Mouse (Mus musculus): ENCODE data around the gene Cklf.
"Not testable (repeated sequence)": the region's sequence is repeated elsewhere in the genome, so short reads cannot be mapped to it uniquely, and the experiment has no call there.

Gene Cklf

DNA sequence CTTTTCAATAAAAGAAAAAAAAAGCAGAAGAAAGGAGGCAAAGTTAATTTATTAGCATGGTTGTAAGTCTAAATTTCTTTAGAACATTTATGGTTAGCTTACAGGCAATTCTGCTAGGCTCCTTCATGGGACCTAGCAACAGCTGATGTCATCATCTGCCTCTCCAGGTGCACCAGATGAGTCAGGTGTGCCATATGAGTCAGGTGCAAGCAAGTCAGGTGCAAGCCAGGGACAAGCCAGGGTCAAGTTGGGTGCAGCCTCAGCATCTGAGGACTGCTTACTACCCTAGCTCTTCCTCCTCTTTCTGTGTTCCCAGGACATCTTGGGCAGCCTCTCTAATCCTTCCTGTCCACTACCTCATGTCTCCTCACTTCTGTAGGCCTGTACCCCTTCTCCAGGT lies 17.7 kb downstream of the Cklf start:
- DNase-seq: no peak

DNA sequence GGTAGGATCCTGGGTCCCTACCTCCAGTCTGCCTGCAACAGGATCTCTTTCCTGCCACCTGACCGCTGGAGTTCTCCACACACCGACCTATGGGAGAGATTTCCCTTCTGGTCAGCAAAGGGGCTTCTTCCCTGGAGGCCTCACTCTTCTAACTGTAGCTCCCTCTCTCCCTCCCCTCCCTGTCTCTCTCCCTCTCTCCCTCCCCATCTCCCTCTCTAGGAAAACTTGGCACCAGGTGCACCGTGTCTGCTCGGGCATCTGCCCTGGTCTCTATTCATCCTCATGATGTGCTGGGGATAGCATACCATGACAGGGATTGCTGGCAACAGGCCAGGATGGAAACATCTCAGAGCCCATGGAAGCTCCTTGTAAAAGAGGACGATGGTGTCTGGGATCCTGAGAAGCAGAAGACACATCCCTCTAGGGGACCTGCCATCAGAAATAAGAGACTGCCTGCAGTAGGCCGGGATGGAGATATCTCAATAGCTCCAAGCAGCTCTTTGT lies 18.3 kb downstream of the Cklf start:
- DNase-seq: no peak

DNA sequence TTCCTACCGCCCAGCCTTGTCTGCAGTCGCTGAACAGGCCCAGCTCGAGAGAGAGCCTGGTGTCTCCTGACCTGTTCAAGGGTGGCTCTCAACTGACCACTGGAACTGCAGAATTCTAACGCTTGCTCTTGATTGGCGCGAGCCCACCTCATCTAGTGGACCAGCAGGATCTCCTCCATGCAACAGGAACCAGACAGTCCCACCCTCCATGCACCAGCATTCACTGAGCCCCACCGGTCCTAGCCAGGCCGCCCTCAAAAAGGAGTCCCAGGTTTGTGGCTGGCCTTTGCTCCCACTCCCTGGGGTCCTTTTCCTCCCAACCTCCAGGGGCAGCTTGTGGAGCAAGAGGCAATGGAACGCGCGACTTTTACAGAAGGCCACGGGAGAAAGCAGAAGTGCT lies 42.4 kb downstream of the Cklf start, which contains the start of gene Cmtm2a:
Gene Cmtm2a, minus strand, starts transcription at position 101 of the 400 bp plus-strand sequence.
- DNase-seq: not testable (repeated sequence)

DNA sequence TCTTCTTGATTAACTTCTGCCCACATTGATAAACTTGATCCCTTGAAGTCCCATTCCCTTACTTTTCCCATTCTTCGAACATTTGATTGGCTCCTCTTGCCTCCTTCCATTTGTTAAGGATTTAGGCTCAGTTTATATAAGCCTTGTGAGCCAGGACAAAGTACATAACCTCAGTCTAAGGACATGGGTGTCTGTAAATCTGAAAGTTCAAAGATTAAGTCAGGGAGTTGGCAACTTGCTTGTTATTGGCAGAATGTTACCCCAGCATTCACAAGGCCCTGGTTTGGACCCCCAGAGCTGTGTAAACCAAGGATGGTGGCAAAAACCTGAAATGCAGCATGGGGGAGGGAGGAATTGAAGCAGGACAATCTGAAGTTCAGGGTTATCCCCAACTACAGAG lies 43.7 kb downstream of the Cklf start:
- DNase-seq: no peak

DNA sequence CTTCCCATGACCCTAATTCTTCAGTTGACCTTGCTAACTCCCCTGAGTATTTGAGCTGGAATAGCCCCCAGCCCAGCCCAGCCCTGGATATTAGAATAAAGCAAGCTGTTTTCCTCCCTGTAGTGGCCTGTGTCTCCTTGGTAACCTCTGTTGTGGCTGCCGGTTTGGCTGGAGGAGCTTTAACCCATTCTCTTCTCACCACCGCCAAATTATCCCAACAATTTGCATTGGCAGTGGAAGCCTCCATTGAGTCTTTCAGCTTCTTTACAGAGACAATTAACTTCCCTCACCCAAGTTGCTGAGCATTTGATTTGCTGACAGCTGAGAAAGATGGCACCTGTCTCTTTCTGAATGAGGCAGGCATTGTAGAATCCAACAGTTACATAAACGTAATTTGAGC lies 50.9 kb downstream of the Cklf start:
- DNase-seq: not testable (repeated sequence)

DNA sequence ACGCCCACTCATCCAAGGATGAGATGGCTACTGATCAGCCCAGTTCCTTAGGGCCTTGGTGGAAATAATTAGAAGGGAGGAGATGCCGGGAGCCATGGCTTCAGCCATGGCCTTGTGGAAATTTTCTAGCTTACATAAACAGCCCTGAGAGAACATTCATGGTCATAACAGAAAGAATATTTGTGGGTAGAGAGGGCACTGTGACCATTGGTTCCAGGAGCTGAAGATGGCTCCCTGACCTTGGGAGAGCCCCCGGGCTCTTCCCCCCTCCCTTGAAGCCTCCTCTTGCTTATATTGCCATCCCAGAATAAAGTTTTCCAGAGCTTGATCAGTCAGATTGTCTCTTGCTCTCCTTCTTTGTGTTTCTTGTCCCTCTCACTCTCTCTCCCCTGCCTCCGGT lies 51.9 kb downstream of the Cklf start:
- DNase-seq: not testable (repeated sequence)

DNA sequence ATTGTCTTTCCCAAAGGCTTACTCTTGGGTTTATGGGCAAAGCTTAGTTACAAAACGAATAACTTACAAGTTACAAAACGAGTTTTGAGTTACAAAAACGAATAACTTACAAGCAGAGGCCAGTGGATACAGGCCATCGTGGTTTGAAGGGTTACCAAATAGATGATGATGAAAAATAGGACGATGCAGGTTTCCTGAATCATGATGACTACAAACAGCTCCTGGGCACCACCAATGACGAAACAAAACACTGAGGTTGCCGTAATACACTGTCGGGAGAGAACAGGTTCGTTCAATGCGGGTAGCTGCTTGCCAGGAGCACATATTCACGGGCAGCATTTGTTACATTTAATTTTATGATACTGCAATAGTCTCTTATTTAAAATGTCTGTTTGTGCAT lies 54.3 kb downstream of the Cklf start:
- DNase-seq: no peak

DNA sequence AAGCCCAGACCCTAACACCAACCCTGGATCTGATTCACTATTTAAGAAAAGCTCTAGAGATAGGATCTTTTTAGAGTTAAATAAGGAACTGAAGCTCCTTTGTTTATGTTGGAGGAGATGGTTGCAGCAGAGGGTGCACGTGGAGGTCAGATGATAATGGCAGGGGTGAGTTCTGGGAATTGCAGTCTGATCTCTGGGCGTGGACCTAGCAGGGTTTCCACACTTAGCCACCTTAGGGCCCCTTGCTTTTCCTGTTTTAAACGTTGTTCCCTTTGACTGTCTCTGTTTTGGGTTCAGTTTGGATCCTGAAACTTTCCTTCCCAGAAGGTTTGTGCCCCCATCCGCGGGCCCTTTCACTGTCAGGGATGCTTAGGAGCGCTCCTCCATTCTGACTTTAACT lies 57.7 kb downstream of the Cklf start:
- DNase-seq: not testable (repeated sequence)

DNA sequence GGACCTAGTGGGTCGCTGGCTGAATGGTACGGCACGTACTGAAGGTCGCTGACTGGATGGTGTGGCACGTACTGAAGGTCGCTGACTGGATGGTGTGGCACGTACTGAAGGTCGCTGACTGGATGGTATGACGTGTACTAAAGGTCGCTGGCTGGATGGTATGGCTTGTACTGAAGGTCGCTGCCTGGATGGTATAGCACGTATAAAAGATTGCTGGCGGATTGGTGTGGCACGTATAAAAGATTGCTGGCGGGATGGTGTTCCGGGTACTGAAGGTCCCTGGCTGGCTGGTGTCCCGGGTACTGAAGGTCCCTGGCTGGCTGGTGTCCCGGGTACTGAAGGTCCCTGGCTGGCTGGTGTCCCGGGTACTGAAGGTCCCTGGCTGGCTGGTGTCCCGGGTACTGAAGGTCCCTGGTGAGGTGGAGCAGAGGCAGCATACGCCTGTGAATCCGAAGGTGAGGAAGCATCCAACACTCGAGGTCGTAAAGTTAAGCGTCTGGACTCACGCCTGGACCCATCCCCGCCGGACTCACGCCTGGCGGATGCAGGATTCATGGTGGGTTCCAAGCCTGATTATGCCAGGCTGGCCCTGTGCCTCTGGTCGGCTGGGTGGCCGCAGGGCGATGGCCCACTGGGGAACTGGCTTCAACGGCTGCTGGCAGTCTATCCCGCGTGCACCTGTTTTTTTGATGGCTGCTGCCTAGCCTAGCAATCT lies 58.9 kb downstream of the Cklf start, which contains the start of the genes Gm45711 and Cmtm1:
Gene Gm45711, minus strand, starts transcription at position 641 of the 715 bp plus-strand sequence.
Gene Cmtm1, minus strand, starts transcription at position 705 of the 715 bp plus-strand sequence.
- not testable (repeated sequence) for DNase-seq

DNA sequence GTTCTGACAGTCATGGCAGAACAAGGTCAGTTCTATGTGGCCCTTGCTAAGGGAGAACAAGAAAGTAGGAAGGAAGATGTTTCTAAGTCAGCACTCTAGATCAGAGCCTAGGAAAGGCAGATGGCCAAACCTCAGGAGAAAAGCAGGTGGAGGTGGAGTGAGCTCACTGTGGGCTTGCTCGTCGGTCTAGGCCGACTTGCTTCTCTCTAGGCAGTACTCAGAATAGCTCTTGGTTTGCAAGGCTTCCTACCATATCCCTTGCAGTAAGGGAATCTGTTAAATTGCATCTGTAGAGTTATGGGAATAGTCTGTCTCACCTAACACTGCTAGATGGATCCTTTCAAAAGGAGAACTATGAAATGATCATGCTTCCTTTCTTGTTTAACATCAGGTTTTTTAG lies 61.4 kb downstream of the Cklf start:
- not testable (repeated sequence) for DNase-seq

DNA sequence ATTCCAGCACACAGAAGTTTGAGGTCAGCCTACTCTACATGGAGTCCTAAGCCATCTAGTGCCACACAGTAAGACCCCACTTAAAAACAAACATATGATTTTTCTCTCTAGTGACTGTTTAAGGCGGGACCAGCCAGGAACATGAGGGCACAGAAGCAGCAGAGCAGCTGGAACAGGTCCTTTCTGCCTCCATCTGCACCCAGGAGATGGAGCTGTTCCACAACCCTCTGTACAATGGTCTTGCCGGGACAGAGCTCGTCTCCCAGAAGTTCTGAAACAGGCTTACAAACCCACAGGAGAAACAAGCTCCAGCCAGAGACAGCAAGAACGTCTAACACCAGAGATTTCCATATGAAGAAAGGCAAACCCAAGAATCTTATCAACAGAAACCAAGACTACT lies 62.6 kb downstream of the Cklf start:
- no peak for DNase-seq
